Comparison of ENCODE assay signal across 16 mouse cellular contexts in the genomic region with DNA sequence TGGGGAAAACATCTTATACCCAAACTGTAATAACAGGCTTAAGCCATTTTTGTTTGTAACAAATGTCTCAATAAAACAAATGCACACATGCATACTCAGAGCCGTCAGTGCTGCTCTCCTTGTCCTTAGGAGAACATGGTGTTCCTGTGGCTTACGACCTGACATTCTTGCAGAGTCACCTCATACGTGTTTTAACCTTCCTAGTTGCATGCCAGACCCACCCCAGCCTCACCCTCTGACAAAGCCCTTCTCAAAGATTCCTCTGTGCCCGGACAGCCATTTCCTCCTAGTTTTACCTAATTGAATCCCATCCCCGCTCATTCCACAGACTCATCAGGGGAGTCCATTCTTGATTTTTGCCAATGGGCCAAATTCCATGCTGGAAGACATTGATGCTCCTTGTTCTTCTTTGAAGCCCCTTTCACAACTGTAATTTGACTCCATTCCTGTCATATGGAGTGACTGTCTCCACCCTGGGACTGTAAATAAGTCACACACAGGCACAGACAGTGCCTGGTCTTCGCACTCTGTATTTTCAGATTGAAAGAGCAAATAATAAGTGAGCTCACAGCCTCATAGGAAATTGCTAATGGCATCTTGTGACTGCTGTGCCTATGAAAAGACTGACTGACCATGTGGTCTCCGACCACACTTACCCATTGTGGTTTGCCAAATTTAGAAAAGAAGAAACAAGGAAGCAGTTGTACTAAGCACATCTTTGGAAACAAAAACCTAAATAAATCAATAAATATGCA.
A peak's percentile ranks its signal among the peaks of the same experiment; 100 is the strongest.
DNase-seq lines count a peak whose midpoint lies in the region; ATAC-seq lines count a peak whose summit lies in the region.
"Had no signal": no experiment of that assay in that cellular context is flagged by ENCODE, and none has a peak within 500 bp of the region (broad histone marks: within the 10 kb centered on the region; RNA-seq: fewer than 3 reads in every experiment).

No protein-coding gene starts in this region.

- H3K4me1 ChIP-seq in hindbrain, embryonic 16.5 days (ENCODE audit: control insufficient read depth, insufficient read depth, low read depth, low read length): no peaks in the 10 kb centered on the region
- H3K4me1 ChIP-seq in hindbrain, embryonic 13.5 days (replicated peaks): no peaks in the 10 kb centered on the region
- H3K4me1 ChIP-seq: forebrain, embryonic 12.5 days; heart, embryonic 13.5 days; limb, embryonic 15.5 days had no signal

- H3K36me3 ChIP-seq in hindbrain, embryonic 16.5 days (ENCODE audit: control insufficient read depth, insufficient read depth, low read length): no peaks in the 10 kb centered on the region
- H3K36me3 ChIP-seq in hindbrain, embryonic 13.5 days: no peaks in the 10 kb centered on the region
- no peaks in the 10 kb centered on the region for H3K36me3 ChIP-seq in macrophage (ENCODE audit: inconsistent target)
- H3K36me3 ChIP-seq: embryonic facial prominence, embryonic 13.5 days; forebrain, embryonic 12.5 days; heart, embryonic 13.5 days; limb, embryonic 15.5 days had no signal

- no peak overlapping the region for H3K4me3 ChIP-seq in hindbrain, embryonic 16.5 days (ENCODE audit: low read length)
- no peak overlapping the region for H3K4me3 ChIP-seq in hindbrain, embryonic 13.5 days
- H3K4me3 ChIP-seq in macrophage (ENCODE audit: inconsistent target): no peak overlapping the region
- H3K4me3 ChIP-seq: embryonic facial prominence, embryonic 13.5 days; forebrain, embryonic 12.5 days; heart, embryonic 13.5 days; limb, embryonic 15.5 days had no signal

- no peak overlapping the region for H3K9ac ChIP-seq in hindbrain, embryonic 16.5 days (ENCODE audit: low read depth, low read length)
- H3K9ac ChIP-seq in hindbrain, embryonic 13.5 days: no peak overlapping the region
- H3K9ac ChIP-seq: embryonic facial prominence, embryonic 13.5 days; forebrain, embryonic 12.5 days; heart, embryonic 13.5 days; limb, embryonic 15.5 days had no signal

- H3K27ac ChIP-seq in hindbrain, embryonic 16.5 days (ENCODE audit: low read depth, low read length): no peak overlapping the region
- H3K27ac ChIP-seq in hindbrain, embryonic 13.5 days: no peak overlapping the region
- H3K27ac ChIP-seq in macrophage: peak overlapping the region; percentile 88
- H3K27ac ChIP-seq: embryonic facial prominence, embryonic 13.5 days; forebrain, embryonic 12.5 days; heart, embryonic 13.5 days; limb, embryonic 15.5 days had no signal

- no peaks in the 10 kb centered on the region for H3K9me3 ChIP-seq in hindbrain, embryonic 16.5 days (ENCODE audit: control insufficient read depth, low read length)
- H3K9me3 ChIP-seq in hindbrain, embryonic 13.5 days: no peaks in the 10 kb centered on the region
- H3K9me3 ChIP-seq: embryonic facial prominence, embryonic 13.5 days; forebrain, embryonic 12.5 days; heart, embryonic 13.5 days; limb, embryonic 15.5 days had no signal

- peak; percentile 34; the same call in 1 of the 2 replicates for ATAC-seq in hindbrain, embryonic 16.5 days
- no peak for ATAC-seq in hindbrain, embryonic 13.5 days (ENCODE audit: low FRiP score)
- ATAC-seq: Patski had no signal

- no peak overlapping the region for H3K4me2 ChIP-seq in hindbrain, embryonic 16.5 days (ENCODE audit: low read length)
- H3K4me2 ChIP-seq in hindbrain, embryonic 13.5 days: no peak overlapping the region
- H3K4me2 ChIP-seq: embryonic facial prominence, embryonic 13.5 days; forebrain, embryonic 12.5 days; heart, embryonic 13.5 days; limb, embryonic 15.5 days had no signal

- no peaks in the 10 kb centered on the region for H3K27me3 ChIP-seq in hindbrain, embryonic 16.5 days (replicated peaks; ENCODE audit: control insufficient read depth, insufficient read depth, low read length)
- no peaks in the 10 kb centered on the region for H3K27me3 ChIP-seq in hindbrain, embryonic 13.5 days
- H3K27me3 ChIP-seq: embryonic facial prominence, embryonic 13.5 days; forebrain, embryonic 12.5 days; heart, embryonic 13.5 days; limb, embryonic 15.5 days; Patski had no signal

- intact Hi-C loops in heart, postnatal 36 days (cut with DNase I): no loop called here

- H3K79me2 ChIP-seq in macrophage (ENCODE audit: inconsistent target): no peaks in the 10 kb centered on the region

- 71% methylated on average over 7 of the region's 7 CpGs for WGBS in hindbrain, embryonic 16.5 days
- 79% methylated on average over 7 of the region's 7 CpGs for WGBS in hindbrain, embryonic 13.5 days
- WGBS in macrophage (ENCODE audit: missing documents): 56% methylated on average over 7 of the region's 7 CpGs

- DNase-seq in 3134 (ENCODE audit: extremely low read depth, insufficient read length, low spot score): peak; percentile 45
- DNase-seq in R1 (ENCODE audit: low read depth, low spot score): peak; percentile 46
- no peak for DNase-seq in heart, postnatal 36 days
- no peak for DNase-seq in thymus, postnatal 36 days
- DNase-seq: adrenal gland, adult 2 months; gastrocnemius, postnatal 25 days; right cerebral cortex, postnatal 25 days; thymus, postnatal 14 days had no signal

Comparison
In these comparisons a context has a peak if more than half of its experiments do, and no peak if none do; other contexts are left out.
1. DNase-seq: peak in 3134 (single experiment) and R1 (single experiment); none in heart, postnatal 36 days (0 of 2) and thymus, postnatal 36 days (0 of 2).